Mouse (Mus musculus) erythroblast, embryonic 14.5 days (primary cell): Measurements from ENCODE around the gene Ctnna3.

ENCODE experiments used
- GATA1 ChIP-seq: IDR thresholded peaks from 2 replicates; pipeline ENCODE4 v1.6.1; 2012; ENCODE audit warnings: low read length, inconsistent platforms, mixed read lengths
- TAL1 ChIP-seq: IDR thresholded peaks from 3 replicates; pipeline ENCODE4 v1.6.1; 2012; ENCODE audit warnings: low read length, inconsistent platforms, mixed read lengths

DNA sequence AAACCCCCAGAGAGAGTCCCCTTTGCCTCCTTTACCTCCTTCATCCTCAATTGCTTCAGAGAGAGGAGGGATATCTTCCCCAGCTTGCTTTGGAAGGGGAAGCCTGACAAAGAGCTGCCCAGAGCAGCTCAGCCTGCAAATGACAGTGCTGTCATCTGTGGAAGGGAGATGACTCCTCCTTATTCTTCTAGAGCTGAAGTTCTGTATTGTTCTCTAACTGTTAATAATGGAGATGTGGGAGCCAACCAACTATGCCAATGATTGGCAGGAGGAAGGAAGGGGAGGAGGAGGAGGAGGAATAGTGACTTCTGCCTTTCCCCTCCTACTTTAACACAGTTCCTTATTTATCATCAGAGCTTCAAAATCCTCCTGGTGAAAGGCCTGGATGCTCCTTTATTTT lies 875.9 kb downstream of the Ctnna3 start:
- TF ChIP-seq GATA1 (no peak), TAL1 (no peak)
